14 mouse cellular contexts compared by ENCODE assay signal in genomic region chr19:10699851-10700250, GRCm38 (mm10). TPM values are rescaled to one million over a fixed set of nuclear protein-coding genes. Genes with fewer than 3 reads are reported as not detected.
DNase-seq lines count a peak whose midpoint lies in the region; ATAC-seq and TF ChIP-seq lines count a peak whose summit lies in the region.
"Had no signal": no experiment of that assay in that cellular context is flagged by ENCODE, and none has a peak within 500 bp of the region (broad histone marks: within the 10 kb centered on the region; RNA-seq: fewer than 3 reads in every experiment).

No protein-coding gene starts in this region.

- TF ChIP-seq POLR2A in bone marrow, adult 2 months (IDR thresholded peaks at IDR 0.05; ENCODE audit: borderline replicate concordance, control insufficient read depth, low read depth, low read length) = no peak

- ATAC-seq in heart, postnatal 0 days (ENCODE audit: insufficient read depth, low read depth) = no peak
- 0 out of 2 replicates have a peak, but pooled peaks have one; percentile 23 for ATAC-seq in forebrain, embryonic 15.5 days (replicated peaks)
- peak; percentile 55; the same call in 1 of the 2 replicates for ATAC-seq in liver, embryonic 14.5 days (ENCODE audit: insufficient read depth)
- no peak for ATAC-seq in neural tube, embryonic 15.5 days (ENCODE audit: low FRiP score)

- H3K27ac ChIP-seq in heart, postnatal 0 days (ENCODE audit: low read depth) = no peak overlapping the region
- peak overlapping the region; percentile 87 for H3K27ac ChIP-seq in bone marrow, adult 2 months (ENCODE audit: control insufficient read depth, insufficient read depth, low read depth, low read length, poor library complexity)
- H3K27ac ChIP-seq in forebrain, embryonic 15.5 days (replicated peaks) = peak overlapping the region; percentile 24; the same call in 1 of the 2 replicates
- H3K27ac ChIP-seq in liver, embryonic 14.5 days = no peak overlapping the region; the same call in none of the 2 replicates
- no peak overlapping the region for H3K27ac ChIP-seq in neural tube, embryonic 15.5 days (replicated peaks)

- no peak for TF ChIP-seq CTCF in heart, postnatal 0 days (IDR thresholded peaks at IDR 0.05; ENCODE audit: low read depth)
- no peak for TF ChIP-seq CTCF in bone marrow, adult 2 months (IDR thresholded peaks at IDR 0.05; ENCODE audit: control insufficient read depth, insufficient read depth, low read length)
- no peak for TF ChIP-seq CTCF in liver, embryonic 14.5 days (IDR thresholded peaks at IDR 0.05; ENCODE audit: low read depth)

- whole genome bisulfite sequencing in heart, postnatal 0 days = 40% methylated on average over 9 of the region's 9 CpGs
- 53% methylated on average over 9 of the region's 9 CpGs for WGBS in bone marrow, adult 2 months
- 43% methylated on average over 9 of the region's 9 CpGs for WGBS in forebrain, embryonic 15.5 days
- WGBS in liver, embryonic 14.5 days (ENCODE audit: insufficient replicate concordance) = 20% methylated on average over 9 of the region's 9 CpGs
- 74% methylated on average over 9 of the region's 9 CpGs for WGBS in neural tube, embryonic 15.5 days

- H3K4me3 ChIP-seq in heart, postnatal 0 days (ENCODE audit: low read depth, low read length) = no peak overlapping the region
- H3K4me3 ChIP-seq in bone marrow, adult 2 months (replicated peaks; ENCODE audit: control insufficient read depth, low read depth, low read length) = peak overlapping the region; percentile 35
- H3K4me3 ChIP-seq in forebrain, embryonic 15.5 days = no peak overlapping the region
- no peak overlapping the region for H3K4me3 ChIP-seq in liver, embryonic 14.5 days (ENCODE audit: insufficient read depth in 1 of 2, low read depth in 2 of 2, low read length in 2 of 2)
- H3K4me3 ChIP-seq in neural tube, embryonic 15.5 days (replicated peaks) = no peak overlapping the region

- no peak overlapping the region for H3K4me2 ChIP-seq in heart, postnatal 0 days (ENCODE audit: low read depth, low read length)
- H3K4me2 ChIP-seq in forebrain, embryonic 15.5 days (replicated peaks) = no peak overlapping the region
- peak overlapping the region; percentile 25 for H3K4me2 ChIP-seq in liver, embryonic 14.5 days (ENCODE audit: low read depth)
- H3K4me2 ChIP-seq in neural tube, embryonic 15.5 days = no peak overlapping the region

- TF ChIP-seq EP300 in heart, postnatal 0 days (IDR thresholded peaks at IDR 0.05; ENCODE audit: low read depth) = no peak
- TF ChIP-seq EP300 in liver, embryonic 14.5 days (IDR thresholded peaks at IDR 0.05; ENCODE audit: low read depth) = no peak

- DNase-seq in heart, postnatal 0 days (ENCODE audit: low spot score) = no peak
- no peak for DNase-seq in heart, adult 9 months (ENCODE audit: low spot score in 2 of 2)
- no peak for DNase-seq in liver, embryonic 14.5 days (ENCODE audit: low read depth in 3 of 3, low spot score in 3 of 3)
- DNase-seq in left cerebral cortex, adult 8-10 months (ENCODE audit: low spot score in 2 of 2) = no peak
- DNase-seq in kidney, postnatal 10 days = no peak
- DNase-seq: heart, postnatal 36 days; thymus, postnatal 14 days had no signal

- 0 out of 2 replicates have a peak overlapping the region, but pooled peaks have one; percentile 0 for H3K9ac ChIP-seq in heart, postnatal 0 days (replicated peaks; ENCODE audit: low read depth, low read length)
- H3K9ac ChIP-seq in forebrain, embryonic 15.5 days (replicated peaks) = no peak overlapping the region
- peak overlapping the region; percentile 2 for H3K9ac ChIP-seq in liver, embryonic 14.5 days (replicated peaks)
- H3K9ac ChIP-seq in neural tube, embryonic 15.5 days (replicated peaks) = no peak overlapping the region

- H3K9me3 ChIP-seq in heart, postnatal 0 days (replicated peaks; ENCODE audit: control insufficient read depth, low read length) = no peaks in the 10 kb centered on the region
- no peaks in the 10 kb centered on the region for H3K9me3 ChIP-seq in forebrain, embryonic 15.5 days
- H3K9me3 ChIP-seq in liver, embryonic 14.5 days (ENCODE audit: control insufficient read depth, low read length) = no peaks in the 10 kb centered on the region
- no peaks in the 10 kb centered on the region for H3K9me3 ChIP-seq in neural tube, embryonic 15.5 days (replicated peaks)

- H3K27me3 ChIP-seq in heart, postnatal 0 days (ENCODE audit: control insufficient read depth, insufficient read depth, low read length) = no peaks in the 10 kb centered on the region
- H3K27me3 ChIP-seq in forebrain, embryonic 15.5 days = no peaks in the 10 kb centered on the region
- H3K27me3 ChIP-seq in liver, embryonic 14.5 days (ENCODE audit: control insufficient read depth, insufficient read depth, low read length) = no peaks in the 10 kb centered on the region
- H3K27me3 ChIP-seq in neural tube, embryonic 15.5 days (replicated peaks) = no peaks in the 10 kb centered on the region

- H3K4me1 ChIP-seq in heart, postnatal 0 days (ENCODE audit: control insufficient read depth, insufficient read depth) = peaks cover 65% of the 10 kb centered on the region
- H3K4me1 ChIP-seq in bone marrow, adult 2 months (ENCODE audit: control insufficient read depth, insufficient read depth, low read length) = peaks cover 24% of the 10 kb centered on the region
- H3K4me1 ChIP-seq in forebrain, embryonic 15.5 days = peaks cover 63% of the 10 kb centered on the region
- H3K4me1 ChIP-seq in liver, embryonic 14.5 days (replicated peaks; ENCODE audit: control insufficient read depth in 2 of 2, insufficient read depth in 2 of 2, low read length in 1 of 2) = peaks cover 29 to 53% of the 10 kb centered on the region in 2 experiments
- peaks cover 63% of the 10 kb centered on the region for H3K4me1 ChIP-seq in neural tube, embryonic 15.5 days

- no peaks in the 10 kb centered on the region for H3K36me3 ChIP-seq in heart, postnatal 0 days (replicated peaks; ENCODE audit: control insufficient read depth, insufficient read depth, low read length)
- no peaks in the 10 kb centered on the region for H3K36me3 ChIP-seq in forebrain, embryonic 15.5 days
- H3K36me3 ChIP-seq in liver, embryonic 14.5 days (replicated peaks; ENCODE audit: control insufficient read depth, insufficient read depth, low read depth) = no peaks in the 10 kb centered on the region
- H3K36me3 ChIP-seq in neural tube, embryonic 15.5 days = no peaks in the 10 kb centered on the region

RNA-seq across cellular contexts. Expression of gene Vps37c, which starts 11.3 kb away (rescaled TPM):
- total RNA-seq in heart, postnatal 0 days (2014; rRNA removed; ENCODE audit: low replicate concordance) = 25.5 and 42.1 TPM in 2 replicates
- 22.2 and 23.0 TPM in 2 replicates for polyA plus RNA-seq in heart, postnatal 0 days (2015; fragmentation: Nextera tagmentation; extraction: Ambion mirVana)
- 14.4 and 29.5 TPM in 2 replicates for polyA plus RNA-seq in bone marrow, adult 2 months (2011; ENCODE audit: insufficient read depth, insufficient read length, low replicate concordance, missing spikeins)
- 39.3 and 41.1 TPM in 2 replicates for polyA plus RNA-seq in forebrain, embryonic 15.5 days (2015; fragmentation: Nextera tagmentation; extraction: Ambion mirVana)
- 6.0 and 6.3 TPM in 2 replicates for polyA plus RNA-seq in liver, embryonic 14.5 days (2012; rRNA removed)
- 9.3 and 10.4 TPM in 2 replicates for polyA plus RNA-seq in liver, embryonic 14.5 days (2014; fragmentation: Nextera tagmentation; extraction: Ambion mirVana)
- 28.7 and 30.3 TPM in 2 replicates for polyA plus RNA-seq in neural tube, embryonic 15.5 days (2015; fragmentation: Nextera tagmentation; extraction: Ambion mirVana)
- 10 to 100 TPM; 17.8 to 23.9 (median 20.9) TPM for total RNA-seq in left cerebral cortex, adult 8-10 months (2022)

RNA-seq across cellular contexts. Expression of gene Pga5, which starts 22.0 kb away (rescaled TPM):
- total RNA-seq in heart, postnatal 0 days (2014; rRNA removed; ENCODE audit: low replicate concordance) = not detected in 2 replicates
- polyA plus RNA-seq in heart, postnatal 0 days (2015; fragmentation: Nextera tagmentation; extraction: Ambion mirVana) = not detected in 2 replicates
- not detected in 2 replicates for polyA plus RNA-seq in bone marrow, adult 2 months (2011; ENCODE audit: insufficient read depth, insufficient read length, low replicate concordance, missing spikeins)
- polyA plus RNA-seq in forebrain, embryonic 15.5 days (2015; fragmentation: Nextera tagmentation; extraction: Ambion mirVana) = not detected in 2 replicates
- polyA plus RNA-seq in liver, embryonic 14.5 days (2012; rRNA removed) = 0.02 TPM in 1 of 2 replicates, not detected in the other
- polyA plus RNA-seq in liver, embryonic 14.5 days (2014; fragmentation: Nextera tagmentation; extraction: Ambion mirVana) = not detected in 2 replicates
- not detected in 2 replicates for polyA plus RNA-seq in neural tube, embryonic 15.5 days (2015; fragmentation: Nextera tagmentation; extraction: Ambion mirVana)
- not detected for total RNA-seq in left cerebral cortex, adult 8-10 months (2022)
- total RNA-seq: heart, postnatal 36 days; left cerebral cortex, postnatal 10 days; monocyte, adult 5-6 weeks had no signal
- polyA plus RNA-seq: cortical plate, adult 2 months; spleen, adult 2 months had no signal

RNA-seq across cellular contexts. Expression of gene Cd5, which starts 39.0 kb away (rescaled TPM):
- total RNA-seq in heart, postnatal 0 days (2014; rRNA removed; ENCODE audit: low replicate concordance) = 3.2 TPM in 1 of 2 replicates, not detected in the other
- 0.12 and 0.23 TPM in 2 replicates for polyA plus RNA-seq in heart, postnatal 0 days (2015; fragmentation: Nextera tagmentation; extraction: Ambion mirVana)
- polyA plus RNA-seq in bone marrow, adult 2 months (2011; ENCODE audit: insufficient read depth, insufficient read length, low replicate concordance, missing spikeins) = 1.1 and 2.2 TPM in 2 replicates
- polyA plus RNA-seq in forebrain, embryonic 15.5 days (2015; fragmentation: Nextera tagmentation; extraction: Ambion mirVana) = 0.22 and 0.26 TPM in 2 replicates
- polyA plus RNA-seq in liver, embryonic 14.5 days (2012; rRNA removed) = 0.02 and 0.13 TPM in 2 replicates
- 0.04 TPM in 1 of 2 replicates, not detected in the other for polyA plus RNA-seq in liver, embryonic 14.5 days (2014; fragmentation: Nextera tagmentation; extraction: Ambion mirVana)
- 0.08 and 1.3 TPM in 2 replicates for polyA plus RNA-seq in neural tube, embryonic 15.5 days (2015; fragmentation: Nextera tagmentation; extraction: Ambion mirVana)
- under 1 TPM; 0.13 to 0.51 (median 0.43) TPM for total RNA-seq in left cerebral cortex, adult 8-10 months (2022)

Comparison
In these comparisons a context has a peak if more than half of its experiments do, and no peak if none do; other contexts are left out.
1. ATAC-seq: peak in forebrain, embryonic 15.5 days (single experiment) and liver, embryonic 14.5 days (single experiment); none in heart, postnatal 0 days (single experiment) and neural tube, embryonic 15.5 days (single experiment).
2. H3K27ac ChIP-seq: peak in bone marrow, adult 2 months (single experiment) and forebrain, embryonic 15.5 days (single experiment); none in heart, postnatal 0 days (single experiment), liver, embryonic 14.5 days (single experiment) and neural tube, embryonic 15.5 days (single experiment).
3. H3K9ac ChIP-seq: peak in heart, postnatal 0 days (single experiment) and liver, embryonic 14.5 days (single experiment); none in forebrain, embryonic 15.5 days (single experiment) and neural tube, embryonic 15.5 days (single experiment).